Mouse (Mus musculus) erythroblast, embryonic 14.5 days (primary cell): ENCODE data around the gene Snrpf. TPM values are rescaled to one million over a fixed set of nuclear protein-coding genes. Genes with fewer than 3 reads are reported as not detected.

Source experiments
- H3K27me3 ChIP-seq: 2 replicates; pipeline ENCODE4 v1.6.1; 2012; ENCODE audit warnings: inconsistent platforms; ENCODE audit not compliant: control insufficient read depth
- H3K36me3 ChIP-seq: 2 replicates; pipeline ENCODE4 v1.6.1; 2012; ENCODE audit warnings: mild to moderate bottlenecking, inconsistent platforms; ENCODE audit not compliant: control insufficient read depth
- H3K4me1 ChIP-seq: 2 replicates; pipeline ENCODE4 v1.6.1; 2012; ENCODE audit warnings: inconsistent platforms; ENCODE audit not compliant: control insufficient read depth
- H3K4me3 ChIP-seq: replicated peaks from 2 replicates; pipeline ENCODE3; 2012; ENCODE audit warnings: moderate library complexity, mild to moderate bottlenecking, inconsistent platforms
- H3K9me3 ChIP-seq: 2 replicates; pipeline ENCODE4 v1.6.1; 2012; ENCODE audit warnings: low read length, inconsistent platforms, mixed read lengths; ENCODE audit not compliant: control insufficient read depth
- GATA1 ChIP-seq: IDR thresholded peaks from 2 replicates; pipeline ENCODE4 v1.6.1; 2012; ENCODE audit warnings: low read length, inconsistent platforms, mixed read lengths
- TAL1 ChIP-seq: IDR thresholded peaks from 3 replicates; pipeline ENCODE4 v1.6.1; 2012; ENCODE audit warnings: low read length, inconsistent platforms, mixed read lengths
- polyA plus RNA-seq: library from polyadenylated mRNA; stranded (reverse); fragments of >175 nt; gene quantifications from 2 replicates; pipeline ENCODE4 v1.2.3, GENCODE M21; 2012

The Snrpf gene
- polyA plus RNA-seq, 1 experiment, result 11.9 TPM

DNA sequence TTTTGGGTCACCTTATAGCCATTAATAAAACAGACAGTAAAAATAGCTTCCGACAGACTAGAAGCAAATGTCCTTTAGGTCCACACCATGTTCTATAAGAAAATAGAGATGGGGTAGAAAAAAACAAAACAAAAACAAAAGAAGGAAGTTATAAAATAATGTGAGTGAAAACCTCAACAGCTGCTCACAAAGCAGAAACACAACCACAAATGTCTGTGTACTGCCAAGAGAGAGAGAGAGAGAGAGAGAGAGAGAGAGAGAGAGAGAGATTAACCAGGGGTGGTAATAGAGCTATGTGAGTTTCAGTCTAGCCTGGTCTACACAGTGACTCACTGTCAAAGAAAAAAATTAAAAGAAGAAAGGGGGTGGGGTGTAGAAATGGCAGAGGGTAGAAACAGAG, 47.9 kb downstream of the Snrpf start:
- Histone ChIP-seq H3K36me3 (no peaks in the 10 kb centered on the region), H3K4me1 (peaks cover 9% of the 10 kb centered on the region), H3K9me3 (no peaks in the 10 kb centered on the region), H3K4me3 (no peak overlapping the region), H3K27me3 (peaks cover 20% of the 10 kb centered on the region)
- TF ChIP-seq TAL1 (no peak), GATA1 (no peak)

DNA sequence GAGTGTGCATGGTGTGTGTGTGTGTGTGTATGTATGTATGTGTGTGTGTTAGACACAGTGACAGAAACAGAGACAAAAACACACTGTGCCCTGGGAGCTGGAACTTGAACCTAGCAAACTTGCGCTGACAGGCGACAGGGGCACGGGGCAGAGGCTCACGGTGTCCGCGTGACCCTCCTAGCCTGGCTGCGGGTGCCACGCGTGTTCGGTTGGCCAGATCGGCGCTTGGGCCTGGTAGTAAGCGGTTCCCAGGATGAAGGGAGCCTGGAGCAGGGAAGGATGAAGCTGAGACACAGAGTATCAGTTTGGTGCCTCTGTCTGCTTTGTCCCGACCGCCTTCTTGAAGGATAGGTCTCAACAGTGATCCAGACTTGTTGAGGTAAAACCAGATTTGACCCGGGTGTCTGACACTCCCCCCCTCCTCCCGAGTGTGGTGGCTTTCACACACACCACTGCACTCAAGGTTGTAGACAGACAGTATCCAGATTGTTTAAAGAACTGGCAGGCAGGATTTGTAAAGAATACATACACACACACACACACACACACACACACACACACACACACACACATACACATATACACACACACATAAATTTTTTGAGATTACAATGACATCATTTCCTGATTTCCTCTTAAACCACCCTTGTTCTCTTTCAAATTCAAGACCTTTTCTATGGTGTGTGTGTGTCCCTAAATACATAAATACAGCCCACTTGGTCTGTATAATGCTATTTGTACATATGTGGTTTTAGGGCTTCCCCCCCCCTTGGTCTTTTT, 48.9 kb downstream of the Snrpf start, which contains the start of gene Ccdc38:
Gene Ccdc38 (plus strand): TSS at position 202 of the 780 bp plus-strand sequence.
- TF ChIP-seq GATA1 (no peak), TAL1 (no peak)
- no peaks in the 10 kb centered on the region for H3K9me3 ChIP-seq

DNA sequence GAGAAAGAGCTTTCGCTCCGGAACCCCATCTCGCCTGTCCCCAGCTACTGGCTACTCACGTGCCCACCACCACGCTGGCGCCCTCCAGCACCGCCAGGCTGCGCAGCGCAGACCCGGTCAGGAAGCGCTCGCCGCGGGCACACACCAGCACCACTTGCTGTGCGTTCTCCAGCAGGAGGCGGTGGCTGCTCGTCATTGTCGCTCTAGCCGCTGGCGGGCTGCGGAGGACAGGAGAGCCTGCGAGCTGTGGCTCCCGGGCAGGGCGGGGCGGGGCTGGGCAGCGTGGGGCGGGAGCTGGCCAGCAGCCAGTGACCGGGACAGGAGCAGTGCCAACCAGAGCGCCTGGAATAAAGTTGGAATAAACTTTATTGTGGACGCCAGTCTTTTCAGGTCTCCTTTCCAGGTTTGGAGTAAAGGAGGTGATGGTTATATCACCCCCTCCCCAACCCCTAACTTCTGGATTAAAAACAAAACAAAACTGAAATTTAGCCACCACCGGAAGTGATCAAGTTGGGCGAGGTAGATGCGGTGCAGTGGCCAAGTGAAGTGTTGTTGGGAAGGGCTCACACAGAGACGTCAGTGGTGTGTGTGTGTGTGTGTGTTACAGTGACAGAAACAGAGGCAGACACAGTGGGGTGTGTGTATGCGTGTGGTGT, 49.6 kb downstream of the Snrpf start, which contains the start of gene Amdhd1:
Gene Amdhd1 (minus strand): TSS at position 259 of the 656 bp plus-strand sequence.
- Histone ChIP-seq H3K27me3 (peaks cover 21% of the 10 kb centered on the region), H3K36me3 (no peaks in the 10 kb centered on the region), H3K4me3 (peak within 1 kb of the TSS; percentile 54), H3K9me3 (no peaks in the 10 kb centered on the region), H3K4me1 (peaks cover 9% of the 10 kb centered on the region)
- no peak for TF ChIP-seq TAL1
- TF ChIP-seq GATA1, result no peak

More for the DNA sequence above, 48.9 kb downstream of the Snrpf start, which contains the start of gene Ccdc38:
- Histone ChIP-seq H3K27me3 (peaks cover 21% of the 10 kb centered on the region), H3K4me1 (peaks cover 9% of the 10 kb centered on the region), H3K36me3 (no peaks in the 10 kb centered on the region), H3K4me3 (peak within 1 kb of the TSS; percentile 54)

DNA sequence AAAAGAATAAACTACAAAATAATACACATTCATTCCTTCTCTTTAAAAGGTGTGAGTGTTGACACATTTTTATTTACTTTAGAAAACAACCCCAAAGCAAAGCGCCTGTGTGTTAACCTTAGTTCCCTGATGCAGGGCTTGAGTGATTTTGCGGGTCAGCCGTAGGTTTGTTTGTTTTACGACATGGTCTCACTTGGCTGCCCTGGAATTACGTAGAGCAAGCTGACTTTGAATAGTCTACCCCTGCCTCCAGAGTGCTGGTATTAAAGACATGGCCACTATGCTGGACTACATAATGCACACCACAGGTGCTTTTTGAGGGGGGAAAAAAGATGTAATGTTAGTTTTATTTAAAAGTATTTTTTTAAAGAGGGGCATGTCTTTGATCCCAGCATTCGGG, 50.7 kb downstream of the Snrpf start:
- H3K4me3 ChIP-seq, result no peak overlapping the region
- H3K36me3 ChIP-seq, result peaks cover 3% of the 10 kb centered on the region; the same call in 1 of the 2 replicates
- peaks cover 25% of the 10 kb centered on the region for H3K27me3 ChIP-seq
- no peaks in the 10 kb centered on the region for H3K9me3 ChIP-seq
- TF ChIP-seq TAL1, result no peak
- H3K4me1 ChIP-seq, result peaks cover 9% of the 10 kb centered on the region

DNA sequence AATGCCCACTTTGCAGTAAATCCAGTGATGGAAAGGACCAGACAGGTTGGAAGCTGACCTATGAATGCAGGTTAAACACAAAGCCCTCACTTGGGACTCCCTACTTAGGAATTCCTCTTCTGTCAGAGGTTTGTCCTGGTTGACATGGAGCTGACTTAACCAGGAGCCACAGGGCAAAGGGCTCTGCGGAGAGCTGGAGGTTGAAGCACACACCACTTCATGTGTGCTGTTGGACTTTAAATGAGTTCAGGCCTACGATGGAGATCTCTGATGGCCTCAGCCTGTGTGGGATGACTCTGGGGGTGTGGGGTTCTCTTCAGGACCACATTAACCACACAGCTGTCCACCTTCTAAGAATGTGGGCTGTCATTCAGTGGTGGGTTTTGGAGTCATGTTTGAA, 51.2 kb downstream of the Snrpf start:
- Histone ChIP-seq H3K4me1 (peaks cover 9% of the 10 kb centered on the region), H3K4me3 (no peak overlapping the region), H3K9me3 (no peaks in the 10 kb centered on the region), H3K27me3 (peaks cover 25% of the 10 kb centered on the region), H3K36me3 (peaks cover 3% of the 10 kb centered on the region; the same call in 1 of the 2 replicates)
- TF ChIP-seq GATA1 (no peak), TAL1 (no peak)

Other genes with a start within 250 kb of the Snrpf start
- 3.3 and 4.1 TPM in 2 replicates for gene Lta4h, start 136.3 kb downstream of the Snrpf start, polyA plus RNA-seq
- gene Hal, start 100.9 kb downstream of the Snrpf start, polyA plus RNA-seq, result not detected in 2 replicates
- gene Amdhd1, start 49.7 kb downstream of the Snrpf start, polyA plus RNA-seq, result 0.03 TPM in 1 of 2 replicates, not detected in the other
- not detected in 2 replicates for gene Ccdc38, start 49.1 kb downstream of the Snrpf start, polyA plus RNA-seq
- not detected in 2 replicates for gene Ntn4, start 51.0 kb upstream of the Snrpf start, polyA plus RNA-seq
- gene Usp44, start 241.8 kb upstream of the Snrpf start, polyA plus RNA-seq, result not detected in 2 replicates